Mouse (Mus musculus): ENCODE data around the gene Plekha5. TPM values are rescaled to one million over a fixed set of nuclear protein-coding genes. Genes with fewer than 3 reads are reported as not detected.
"Not testable (repeated sequence)": the region's sequence is repeated elsewhere in the genome, so short reads cannot be mapped to it uniquely, and the experiment has no call there.

Plekha5 gene
- total RNA-seq, 1 experiment from 2014 or later, result 12.7 TPM

DNA sequence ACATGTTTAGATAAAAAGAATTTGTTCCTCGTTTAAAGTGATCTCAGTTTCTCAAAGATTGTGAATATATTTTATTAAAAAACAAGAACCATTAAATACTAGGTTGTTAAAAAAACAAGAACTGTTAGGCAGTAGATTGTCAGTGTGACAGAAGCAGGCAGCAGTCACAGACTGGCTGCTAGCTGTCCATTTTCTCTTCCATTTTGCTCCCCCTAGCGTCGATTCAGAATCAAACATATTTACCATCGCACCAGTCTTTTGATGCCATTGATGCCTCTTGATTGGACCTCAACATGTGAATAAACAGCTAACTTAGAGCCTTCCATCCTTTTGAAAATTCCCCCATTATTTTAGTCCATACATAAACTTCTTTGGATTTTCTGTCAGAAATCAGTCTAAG is 130.4 kb downstream of the Plekha5 start:
- ATAC-seq (ENCODE audit: extremely low read depth, insufficient number of reproducible peaks, low FRiP score, poor library complexity, severe bottlenecking), result no peak

DNA sequence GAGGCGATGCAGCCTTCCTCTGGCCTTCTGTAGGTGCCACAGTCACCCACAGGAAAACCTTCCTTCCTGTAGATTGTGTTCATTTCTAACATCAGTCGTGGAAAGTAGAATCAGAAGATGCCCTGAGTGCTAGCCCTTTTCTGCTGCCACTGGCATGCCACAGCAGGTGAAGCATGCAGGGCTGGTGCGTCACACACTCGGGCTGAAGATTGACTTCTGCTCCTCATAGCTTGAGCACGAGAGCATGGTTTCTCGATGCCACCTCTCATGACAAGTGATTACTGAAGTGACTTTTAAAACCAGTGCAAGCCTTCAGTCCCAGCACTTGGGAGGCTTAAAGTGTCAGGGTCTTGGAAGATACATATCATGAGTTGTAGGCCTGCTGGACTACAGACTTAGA is 135.6 kb downstream of the Plekha5 start:
- no peak for ATAC-seq (ENCODE audit: extremely low read depth, insufficient number of reproducible peaks, low FRiP score, poor library complexity, severe bottlenecking)

DNA sequence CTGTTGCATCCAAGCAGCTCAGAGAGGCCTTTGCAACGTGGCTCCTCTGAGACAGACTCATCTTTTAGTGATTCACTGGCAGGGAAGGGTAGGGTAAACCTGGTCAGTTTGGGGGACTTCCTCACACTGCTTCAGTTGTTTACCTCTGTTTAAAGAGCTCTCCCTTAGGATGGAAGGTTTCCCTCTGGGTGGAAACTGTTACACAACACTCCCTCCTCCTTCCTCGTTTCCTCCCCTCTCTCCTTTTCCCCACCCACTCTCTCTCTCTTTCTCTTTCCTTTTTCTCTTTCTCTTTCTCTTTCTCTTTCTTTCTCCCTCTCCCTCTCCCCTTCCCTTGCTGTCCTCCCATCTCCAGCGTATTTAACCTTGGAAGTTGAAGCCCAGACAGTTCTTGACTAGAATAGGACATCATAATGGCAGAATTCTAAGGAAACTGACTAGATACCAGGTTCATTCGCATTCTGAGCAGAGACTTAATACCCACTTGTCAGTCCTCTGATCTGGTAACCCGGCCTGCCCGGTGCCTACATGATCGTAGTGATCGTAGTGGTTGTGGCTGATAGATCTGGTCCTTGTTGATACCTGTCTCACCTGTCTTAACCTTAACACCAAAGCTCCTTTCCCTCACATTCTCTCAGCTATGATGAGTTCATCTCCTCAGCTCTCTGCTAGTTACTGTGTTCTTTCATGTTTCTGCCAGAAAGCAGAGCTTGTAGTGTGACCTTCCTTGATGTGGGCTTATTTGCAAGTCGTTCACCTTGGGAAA is 137.5 kb downstream of the Plekha5 start:
- no peak for ATAC-seq (ENCODE audit: extremely low read depth, insufficient number of reproducible peaks, low FRiP score, poor library complexity, severe bottlenecking)

DNA sequence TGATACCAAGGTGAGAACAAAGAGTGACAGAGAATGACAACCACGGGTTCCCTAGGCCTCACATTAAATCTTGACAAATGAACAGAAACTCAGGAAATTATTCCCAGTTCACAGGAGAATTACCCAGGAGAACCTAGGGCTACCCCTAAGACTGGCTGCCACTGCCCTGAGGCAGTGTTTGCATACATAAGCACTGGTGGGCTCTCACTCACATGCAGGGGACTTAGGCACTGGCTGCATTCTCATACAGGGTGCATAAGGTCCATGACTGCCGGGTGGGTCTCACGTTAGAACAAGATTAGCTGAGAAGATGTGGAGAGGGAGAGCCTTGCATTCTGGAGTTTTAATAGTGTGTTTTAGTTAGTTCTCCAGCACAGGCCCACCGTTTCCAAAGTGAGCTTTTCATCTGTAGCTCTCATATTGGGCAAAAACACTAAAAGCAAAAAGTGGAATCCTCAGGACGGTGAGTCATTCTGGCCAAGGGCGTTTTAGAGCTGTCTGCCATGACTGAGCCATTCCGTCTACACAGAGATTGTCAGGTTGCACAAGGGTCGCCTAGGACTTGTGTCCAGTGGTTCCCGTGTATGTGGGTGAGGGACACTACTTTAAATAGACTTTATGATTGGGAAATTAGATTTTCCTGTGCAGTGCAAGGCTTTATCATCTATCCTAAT is 138.2 kb downstream of the Plekha5 start:
- no peak for ATAC-seq (ENCODE audit: extremely low read depth, insufficient number of reproducible peaks, low FRiP score, poor library complexity, severe bottlenecking)

DNA sequence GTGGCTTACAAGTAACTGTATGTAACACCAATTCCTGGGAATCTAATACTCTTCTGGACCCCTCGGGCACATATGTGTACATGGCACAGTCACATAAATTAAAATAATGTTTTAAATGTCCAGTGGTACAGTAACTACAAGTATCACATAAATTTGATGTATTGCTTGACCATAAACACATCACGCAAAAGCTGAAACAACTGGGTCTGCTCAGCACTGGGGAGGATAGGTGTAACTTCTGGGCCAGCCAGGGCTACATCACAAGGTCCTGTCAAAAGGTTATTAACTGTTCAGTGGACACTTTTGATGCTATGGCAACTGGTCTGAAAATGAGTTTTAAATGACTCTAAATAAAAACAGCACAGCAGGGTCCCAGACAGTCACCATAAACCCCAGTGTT is 143.3 kb downstream of the Plekha5 start:
- no peak for ATAC-seq (ENCODE audit: extremely low read depth, insufficient number of reproducible peaks, low FRiP score, poor library complexity, severe bottlenecking)

DNA sequence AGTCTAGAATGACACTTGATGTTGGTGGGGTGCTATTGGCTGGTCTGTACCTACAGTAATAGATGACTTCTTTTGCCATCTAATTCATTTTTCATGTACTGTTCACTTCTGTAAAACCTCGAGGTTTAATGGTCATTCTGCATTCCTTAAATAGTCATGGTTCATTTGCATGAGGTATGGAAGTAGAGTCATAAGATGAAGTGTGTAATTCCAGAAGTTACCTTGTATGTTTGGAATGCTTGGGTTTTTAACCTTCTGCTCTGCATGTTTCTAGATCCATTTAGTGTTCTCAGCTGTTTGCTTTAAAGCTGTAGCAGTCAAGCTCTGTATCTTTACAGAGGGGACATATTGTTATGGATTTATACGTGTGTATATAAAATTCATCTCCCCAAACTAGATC is 144.0 kb downstream of the Plekha5 start:
- ATAC-seq (ENCODE audit: extremely low read depth, insufficient number of reproducible peaks, low FRiP score, poor library complexity, severe bottlenecking), result no peak

DNA sequence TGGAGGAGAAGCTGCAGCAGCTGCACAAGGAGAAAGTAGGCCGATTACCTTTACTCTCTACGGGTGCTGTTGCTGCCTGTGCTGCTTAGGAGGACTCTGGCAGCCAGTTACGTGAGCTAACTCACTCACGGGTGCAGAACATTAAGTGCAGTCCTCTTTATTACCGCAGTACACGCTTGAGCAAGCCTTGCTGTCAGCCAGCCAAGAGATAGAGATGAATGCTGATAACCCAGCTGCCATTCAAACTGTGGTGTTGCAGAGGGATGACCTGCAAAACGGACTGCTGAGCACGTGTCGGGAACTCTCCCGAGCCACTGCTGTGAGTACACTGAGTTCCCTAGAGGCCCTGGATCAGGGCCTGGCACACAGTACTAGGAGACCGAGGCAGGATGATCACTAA is 146.3 kb downstream of the Plekha5 start:
- no peak for ATAC-seq (ENCODE audit: extremely low read depth, insufficient number of reproducible peaks, low FRiP score, poor library complexity, severe bottlenecking)

DNA sequence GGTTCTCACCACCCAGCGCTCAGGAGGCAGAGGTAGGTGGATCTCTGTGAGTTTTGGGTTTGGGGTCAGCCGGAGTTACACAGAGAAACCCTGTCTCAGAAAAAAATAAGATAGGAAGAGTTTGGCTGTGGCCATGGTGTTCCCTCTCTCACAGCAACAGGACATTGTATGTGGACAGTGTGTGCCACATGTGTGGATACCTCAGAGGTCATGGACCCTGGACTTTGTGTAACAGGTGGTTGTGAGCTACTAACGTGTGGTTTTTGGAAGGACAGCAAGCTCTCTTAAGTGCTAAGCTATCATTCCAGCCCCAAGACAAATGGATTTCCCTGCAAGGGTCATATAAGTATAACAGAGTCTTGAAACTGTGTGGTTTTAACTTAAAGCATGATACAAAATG is 151.1 kb downstream of the Plekha5 start:
- ATAC-seq (ENCODE audit: extremely low read depth, insufficient number of reproducible peaks, low FRiP score, poor library complexity, severe bottlenecking), result no peak

DNA sequence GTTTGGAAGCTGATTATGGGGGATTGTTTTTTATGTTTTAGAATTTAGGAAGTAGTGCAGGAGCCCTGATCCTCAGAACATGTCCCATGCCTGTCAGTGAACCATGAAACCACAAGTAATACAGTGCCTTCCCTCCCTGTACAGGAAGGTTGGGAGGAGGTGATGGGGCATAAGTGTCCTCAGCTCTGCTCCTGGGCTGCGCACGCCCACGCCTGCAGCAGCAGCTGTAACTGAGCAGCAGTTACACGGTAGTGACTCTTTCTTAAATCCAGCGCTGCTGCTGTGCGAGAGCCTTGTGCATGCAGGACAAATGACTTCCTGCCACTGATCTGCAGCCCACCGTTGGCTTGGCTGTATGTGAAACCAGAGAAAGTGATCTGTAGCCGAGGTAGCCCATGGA is 152.3 kb downstream of the Plekha5 start:
- ATAC-seq (ENCODE audit: extremely low read depth, insufficient number of reproducible peaks, low FRiP score, poor library complexity, severe bottlenecking), result no peak

DNA sequence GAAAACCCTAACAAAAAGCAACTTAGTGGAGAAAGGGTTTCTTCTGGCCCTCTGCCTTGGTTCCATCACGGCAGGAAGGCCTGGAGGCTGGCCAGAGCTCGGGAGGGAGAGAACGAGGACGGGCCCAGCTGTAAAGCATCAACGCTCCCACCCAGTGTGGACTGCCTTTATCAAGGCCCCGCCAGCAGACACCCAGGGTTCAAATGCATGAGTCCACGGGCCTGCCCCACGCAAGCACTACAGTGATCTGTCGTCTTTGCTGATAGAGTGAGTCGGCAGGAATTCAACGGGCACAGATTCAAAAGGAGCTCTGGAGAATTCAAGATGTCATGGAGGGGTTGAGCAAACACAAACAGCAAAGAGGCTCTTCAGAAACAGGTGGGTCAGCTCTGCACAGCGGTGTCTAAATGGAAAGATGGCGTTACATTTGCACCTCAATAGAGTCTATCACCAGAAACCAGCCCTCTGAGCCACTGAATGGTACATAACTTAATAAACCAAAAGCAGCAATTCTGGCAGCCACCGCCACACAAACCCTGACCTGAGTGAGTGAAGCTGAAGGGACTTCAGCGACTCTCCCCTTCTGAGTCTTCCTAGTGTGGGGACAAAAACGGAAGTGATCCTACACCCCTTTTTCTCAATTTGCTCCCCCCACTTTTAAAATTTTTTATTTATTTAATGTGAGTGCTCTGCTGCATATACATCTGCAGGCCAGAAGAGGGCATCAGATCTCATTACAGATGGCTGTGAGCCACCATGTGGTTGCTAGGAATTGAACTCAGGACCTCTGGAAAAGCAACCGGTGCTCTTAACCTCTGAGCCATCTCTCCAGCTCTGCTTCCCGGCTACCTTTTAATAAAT is 153.3 kb downstream of the Plekha5 start:
- no peak for ATAC-seq (ENCODE audit: extremely low read depth, insufficient number of reproducible peaks, low FRiP score, poor library complexity, severe bottlenecking)

DNA sequence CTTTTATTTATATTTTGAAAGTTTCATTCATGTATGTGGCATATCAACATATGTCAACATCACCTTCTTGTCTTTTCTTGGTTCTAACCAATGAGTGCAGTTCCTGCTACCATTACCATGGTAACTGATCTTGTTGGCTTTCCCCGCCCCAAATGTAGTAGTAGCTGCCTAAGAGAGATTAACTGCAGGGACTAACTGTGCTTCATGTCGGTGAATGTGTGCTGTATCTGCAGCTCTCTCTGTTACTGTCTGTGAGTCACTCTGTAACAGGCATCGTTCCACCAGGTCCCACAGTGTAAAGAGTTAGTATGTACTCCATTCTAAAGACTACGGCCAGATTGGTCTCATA is 153.9 kb downstream of the Plekha5 start:
- no peak for ATAC-seq (ENCODE audit: extremely low read depth, insufficient number of reproducible peaks, low FRiP score, poor library complexity, severe bottlenecking)

DNA sequence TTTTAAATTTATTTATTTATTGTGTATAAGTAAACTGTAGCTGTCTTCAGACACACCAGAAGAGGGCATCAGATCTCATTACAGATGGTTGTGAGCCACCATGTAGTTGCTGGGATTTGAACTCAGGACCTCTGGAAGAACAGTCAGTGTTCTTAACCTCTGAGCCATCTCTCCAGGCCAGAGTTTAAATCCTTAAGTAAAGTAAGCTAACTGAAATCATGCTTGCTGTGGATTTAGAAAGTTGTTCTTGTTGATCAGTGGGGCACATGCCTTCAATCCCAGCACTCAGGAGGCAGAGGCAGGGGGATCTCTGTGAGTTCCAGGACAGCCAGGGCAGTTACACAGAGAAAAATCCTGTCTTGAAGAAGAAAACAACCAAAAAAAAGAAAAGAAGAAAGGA is 155.1 kb downstream of the Plekha5 start:
- not testable (repeated sequence) for ATAC-seq (ENCODE audit: extremely low read depth, insufficient number of reproducible peaks, low FRiP score, poor library complexity, severe bottlenecking)

DNA sequence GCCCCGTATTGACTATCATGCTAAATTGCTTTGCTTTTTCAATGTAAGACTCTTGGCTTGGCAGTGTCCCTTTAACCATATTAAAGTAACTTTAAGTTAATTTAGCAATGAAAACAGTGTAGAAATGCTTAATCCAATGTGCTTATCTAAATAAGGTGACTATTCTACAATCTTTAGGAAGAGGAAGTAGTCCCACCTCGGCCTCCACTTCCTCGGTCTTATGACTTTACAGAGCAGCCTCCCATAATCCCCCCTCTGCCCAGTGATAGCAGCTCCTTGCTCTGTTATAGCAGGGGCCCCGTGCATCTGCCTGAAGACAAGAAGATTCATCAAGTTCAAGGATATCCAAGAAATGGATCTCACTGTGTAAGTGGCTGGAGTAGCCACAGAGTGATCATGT is 156.3 kb downstream of the Plekha5 start:
- ATAC-seq (ENCODE audit: extremely low read depth, insufficient number of reproducible peaks, low FRiP score, poor library complexity, severe bottlenecking), result no peak

DNA sequence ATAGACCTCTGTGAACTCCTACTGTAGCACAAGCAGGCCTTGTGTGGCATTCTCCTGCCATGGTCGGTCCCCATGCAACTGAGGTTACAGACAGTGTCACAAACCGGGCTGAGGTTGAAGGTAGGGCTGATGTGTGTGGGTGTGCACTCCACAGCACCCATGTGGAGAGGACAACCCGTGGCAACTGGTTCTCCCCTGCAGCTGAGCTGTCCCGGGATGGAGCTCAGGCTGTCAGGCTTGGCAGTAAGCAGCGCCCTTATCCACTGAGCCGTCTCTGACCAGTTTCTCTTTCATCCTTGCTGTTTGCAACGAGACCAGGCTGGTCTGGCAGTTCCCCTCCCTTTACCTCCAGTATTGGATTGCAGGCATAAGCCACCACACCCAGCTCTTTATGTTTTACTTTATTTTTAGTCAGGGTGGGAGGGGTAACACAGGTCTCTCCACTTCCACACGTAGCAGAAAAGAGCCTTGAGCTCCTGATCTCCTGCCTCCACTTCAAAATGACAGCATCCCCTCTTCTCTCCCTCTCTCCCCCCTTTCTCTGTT is 162.9 kb downstream of the Plekha5 start:
- no peak for ATAC-seq (ENCODE audit: extremely low read depth, insufficient number of reproducible peaks, low FRiP score, poor library complexity, severe bottlenecking)

DNA sequence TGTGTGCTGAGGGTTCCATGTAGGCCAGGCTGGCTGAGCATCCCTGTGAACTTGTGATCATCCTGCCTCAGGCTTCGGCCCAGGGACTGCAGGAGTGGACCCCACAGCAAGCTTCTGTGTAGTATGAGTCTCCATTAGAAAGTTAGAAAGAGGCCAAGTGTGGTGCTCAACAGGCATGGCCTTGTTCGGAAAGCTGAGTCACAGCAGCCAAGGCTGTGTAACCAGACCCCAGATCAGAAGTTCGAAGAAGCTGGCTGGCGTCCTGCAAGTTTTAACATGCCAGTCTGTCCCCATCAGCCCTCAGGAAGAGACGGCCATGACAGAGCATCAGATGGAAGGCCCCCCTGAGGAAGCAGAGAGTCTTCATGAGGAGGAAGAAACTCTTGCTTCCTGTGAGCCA is 167.5 kb downstream of the Plekha5 start:
- ATAC-seq (ENCODE audit: extremely low read depth, insufficient number of reproducible peaks, low FRiP score, poor library complexity, severe bottlenecking), result no peak

DNA sequence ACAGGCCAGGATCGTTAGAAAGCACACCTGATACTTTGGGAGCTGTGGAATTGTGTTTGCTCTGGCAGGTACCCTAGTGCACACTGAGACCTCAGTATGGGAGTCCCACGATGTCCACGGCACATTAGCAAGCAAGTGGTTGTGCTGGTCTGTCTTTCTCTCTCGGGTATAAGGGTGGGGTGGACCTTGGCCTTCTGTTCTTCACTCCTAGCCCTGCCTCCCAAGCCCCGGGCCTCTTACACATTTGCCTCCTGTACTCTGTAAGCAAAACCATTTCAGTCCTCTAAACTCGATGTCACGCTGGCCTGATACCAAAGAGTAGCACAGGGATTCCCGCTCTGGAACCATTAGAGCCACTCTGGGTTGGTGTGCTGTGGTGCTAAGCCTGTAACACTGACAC is 168.9 kb downstream of the Plekha5 start:
- no peak for ATAC-seq (ENCODE audit: extremely low read depth, insufficient number of reproducible peaks, low FRiP score, poor library complexity, severe bottlenecking)

DNA sequence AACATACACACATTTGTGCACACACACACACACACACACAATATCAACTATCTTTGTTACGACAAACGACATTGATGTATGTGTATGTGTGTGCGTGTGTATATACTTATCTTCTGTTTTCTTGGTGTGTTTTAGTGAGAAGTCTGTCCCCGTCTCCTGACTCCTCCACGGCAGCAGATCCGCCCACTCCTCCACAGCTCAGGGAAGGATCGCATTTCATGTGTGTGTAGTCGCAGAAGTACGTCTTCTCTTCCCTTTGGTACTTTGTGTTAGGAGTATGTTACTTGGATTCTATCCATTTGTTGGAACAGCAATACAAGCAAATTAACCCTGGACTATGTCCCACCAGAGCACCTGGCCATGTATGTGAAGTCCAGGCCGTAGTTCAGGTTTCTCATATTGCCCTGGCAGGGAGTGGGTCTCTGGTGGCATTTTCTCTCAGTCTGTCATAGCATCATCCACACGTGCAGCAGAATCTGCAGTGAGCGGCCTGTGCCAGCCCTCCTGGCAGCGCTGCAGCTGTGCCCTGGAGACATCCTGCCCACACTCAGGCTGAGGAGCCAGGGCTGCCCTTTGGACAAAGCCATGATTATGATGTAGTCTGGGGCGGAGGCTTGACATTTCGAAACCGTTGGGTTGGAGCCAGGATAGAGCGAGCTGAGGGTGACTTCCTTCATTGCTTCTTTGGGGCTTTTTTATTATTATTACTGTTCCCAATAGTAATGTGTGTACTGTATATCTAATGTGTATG is 169.7 kb downstream of the Plekha5 start:
- ATAC-seq (ENCODE audit: extremely low read depth, insufficient number of reproducible peaks, low FRiP score, poor library complexity, severe bottlenecking), result no peak

DNA sequence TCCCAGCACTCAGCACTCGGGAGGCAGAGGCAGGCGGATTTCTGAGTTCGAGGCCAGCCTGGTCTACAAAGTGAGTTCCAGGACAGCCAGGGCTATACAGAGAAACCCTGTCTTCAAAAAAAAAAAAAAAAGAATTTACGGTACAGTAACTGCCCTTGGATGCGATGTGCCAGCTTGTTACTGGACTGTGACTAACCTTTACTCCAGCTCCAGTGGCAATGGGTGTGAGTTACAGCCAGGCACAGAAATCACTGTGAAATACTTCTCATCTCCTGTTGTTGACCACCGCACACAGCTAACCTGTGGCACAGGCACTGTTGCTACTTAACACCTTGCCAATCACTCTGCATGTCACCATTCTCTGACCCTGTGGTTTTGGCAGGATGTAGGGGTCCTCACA is 171.7 kb downstream of the Plekha5 start:
- ATAC-seq (ENCODE audit: extremely low read depth, insufficient number of reproducible peaks, low FRiP score, poor library complexity, severe bottlenecking), result not testable (repeated sequence)

All from neutrophil, adult 5-6 weeks (primary cell).